Mouse (Mus musculus): ENCODE data around the gene Kank1. TPM values are rescaled to one million over a fixed set of nuclear protein-coding genes. Genes with fewer than 3 reads are reported as not detected.
"Not testable (repeated sequence)": the region's sequence is repeated elsewhere in the genome, so short reads cannot be mapped to it uniquely, and the experiment has no call there.

The Kank1 gene
- polyA plus RNA-seq, 1 experiment from 2014 or later, result 2.4 TPM

DNA sequence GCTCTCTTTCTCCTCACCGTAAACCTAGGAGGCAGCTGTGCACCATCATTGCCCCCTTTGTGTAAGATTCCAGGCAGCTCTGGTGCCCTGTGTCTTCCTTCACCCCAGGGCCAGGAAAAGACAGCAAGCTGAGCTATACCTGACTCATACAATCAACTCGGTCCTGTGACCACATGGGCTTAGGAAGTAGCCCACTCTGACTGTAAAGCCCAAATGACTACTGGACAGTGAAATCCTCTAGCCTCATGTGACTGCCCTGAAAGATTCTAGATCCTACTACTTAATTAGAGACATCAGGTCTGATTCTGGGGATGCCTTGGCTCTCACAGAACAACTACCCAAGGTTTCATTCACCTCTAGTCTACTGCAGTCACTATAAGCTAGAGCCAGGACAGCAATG lies 209.9 kb downstream of the Kank1 start:
- Histone ChIP-seq H3K9ac (ENCODE audit: low read length) (no peak overlapping the region), H3K4me1 (ENCODE audit: control insufficient read depth, insufficient read depth, low read length) (no peaks in the 10 kb centered on the region), H3K27ac (ENCODE audit: low read depth, low read length) (no peak overlapping the region), H3K4me2 (ENCODE audit: low read length) (no peak overlapping the region), H3K4me3 (ENCODE audit: low read depth, low read length) (no peak overlapping the region), H3K36me3 (ENCODE audit: control insufficient read depth, insufficient read depth, low read length) (no peaks in the 10 kb centered on the region), H3K27me3 (replicated peaks; ENCODE audit: control insufficient read depth, insufficient read depth, low read length) (no peaks in the 10 kb centered on the region), H3K9me3 (replicated peaks; ENCODE audit: control insufficient read depth, low read length) (no peaks in the 10 kb centered on the region)
- WGBS, result 75% methylated on average over 2 of the region's 2 CpGs
- DNase-seq (ENCODE audit: low spot score), result no peak
- ATAC-seq, result no peak

DNA sequence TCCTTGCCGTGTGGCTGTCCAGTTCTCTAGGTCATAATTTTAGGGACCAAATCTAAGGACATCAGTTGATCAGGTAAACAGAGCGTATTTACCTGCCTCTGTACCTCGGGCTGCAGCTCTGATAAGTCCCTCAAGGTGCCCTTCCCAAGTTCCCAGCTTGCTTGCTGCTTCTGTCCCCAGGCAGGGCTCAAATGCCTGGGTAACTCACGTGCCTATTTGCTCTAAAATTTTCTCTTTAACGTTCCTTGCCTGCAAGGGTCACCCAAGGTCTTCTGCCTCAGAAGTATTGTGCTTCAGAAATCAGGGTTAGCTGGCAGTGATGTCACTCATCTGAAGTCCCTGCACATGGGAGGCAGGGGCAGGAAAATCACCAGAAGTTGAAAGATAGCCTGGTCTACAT lies 210.6 kb downstream of the Kank1 start:
- Histone ChIP-seq H3K4me1 (ENCODE audit: control insufficient read depth, insufficient read depth, low read length) (no peaks in the 10 kb centered on the region), H3K9me3 (replicated peaks; ENCODE audit: control insufficient read depth, low read length) (no peaks in the 10 kb centered on the region), H3K27ac (ENCODE audit: low read depth, low read length) (no peak overlapping the region), H3K4me2 (ENCODE audit: low read length) (no peak overlapping the region), H3K36me3 (ENCODE audit: control insufficient read depth, insufficient read depth, low read length) (no peaks in the 10 kb centered on the region), H3K27me3 (replicated peaks; ENCODE audit: control insufficient read depth, insufficient read depth, low read length) (no peaks in the 10 kb centered on the region), H3K4me3 (ENCODE audit: low read depth, low read length) (no peak overlapping the region), H3K9ac (ENCODE audit: low read length) (no peak overlapping the region)
- WGBS, result 72% methylated on average over 5 of the region's 5 CpGs
- no peak for DNase-seq (ENCODE audit: low spot score)
- no peak for ATAC-seq

DNA sequence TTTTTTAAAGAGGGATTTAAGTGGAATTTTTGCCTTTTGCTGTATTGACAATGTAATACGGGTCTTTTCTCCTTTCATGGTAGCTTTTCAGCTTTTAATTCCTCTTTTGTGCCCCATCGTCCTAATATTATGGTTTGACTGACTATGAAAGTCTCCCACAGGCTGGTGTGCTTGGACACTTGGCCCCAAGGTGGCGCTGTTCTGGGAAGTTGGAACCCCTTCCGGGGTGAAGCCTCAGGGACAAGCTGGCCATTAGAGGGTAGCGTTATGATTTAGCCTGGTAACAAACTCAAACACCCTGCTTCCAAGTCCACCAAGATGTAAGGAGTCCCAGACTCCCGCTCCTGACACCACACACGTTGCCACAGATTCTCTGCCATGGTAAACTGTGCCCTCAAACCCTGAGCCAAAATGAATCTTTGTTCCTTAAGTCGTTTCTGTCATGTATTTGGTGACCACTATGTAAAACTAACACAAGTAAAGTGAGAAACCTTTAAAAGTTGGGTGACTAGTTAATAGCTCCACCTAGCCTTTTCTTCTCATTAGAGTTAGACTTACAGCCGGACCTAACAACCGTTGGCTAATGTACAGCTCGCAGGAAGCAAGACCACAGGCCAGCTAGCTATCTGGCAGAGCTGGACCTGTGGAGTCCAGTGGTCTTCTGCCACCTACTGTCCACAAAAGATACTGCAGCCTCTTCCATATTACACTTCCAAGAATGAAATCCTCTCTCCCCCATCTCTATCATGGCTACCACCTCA lies 214.3 kb downstream of the Kank1 start:
- Histone ChIP-seq H3K27me3 (replicated peaks; ENCODE audit: control insufficient read depth, insufficient read depth, low read length) (no peaks in the 10 kb centered on the region), H3K4me3 (ENCODE audit: low read depth, low read length) (no peak overlapping the region), H3K27ac (ENCODE audit: low read depth, low read length) (no peak overlapping the region), H3K36me3 (ENCODE audit: control insufficient read depth, insufficient read depth, low read length) (no peaks in the 10 kb centered on the region), H3K9ac (ENCODE audit: low read length) (no peak overlapping the region), H3K9me3 (replicated peaks; ENCODE audit: control insufficient read depth, low read length) (no peaks in the 10 kb centered on the region), H3K4me1 (ENCODE audit: control insufficient read depth, insufficient read depth, low read length) (no peaks in the 10 kb centered on the region), H3K4me2 (ENCODE audit: low read length) (no peak overlapping the region)
- ATAC-seq, result 0 out of 2 replicates have a peak, but pooled peaks have one; percentile 18
- 53% methylated on average over 11 of the region's 11 CpGs for WGBS
- peak; percentile 62 for DNase-seq (ENCODE audit: low spot score)

DNA sequence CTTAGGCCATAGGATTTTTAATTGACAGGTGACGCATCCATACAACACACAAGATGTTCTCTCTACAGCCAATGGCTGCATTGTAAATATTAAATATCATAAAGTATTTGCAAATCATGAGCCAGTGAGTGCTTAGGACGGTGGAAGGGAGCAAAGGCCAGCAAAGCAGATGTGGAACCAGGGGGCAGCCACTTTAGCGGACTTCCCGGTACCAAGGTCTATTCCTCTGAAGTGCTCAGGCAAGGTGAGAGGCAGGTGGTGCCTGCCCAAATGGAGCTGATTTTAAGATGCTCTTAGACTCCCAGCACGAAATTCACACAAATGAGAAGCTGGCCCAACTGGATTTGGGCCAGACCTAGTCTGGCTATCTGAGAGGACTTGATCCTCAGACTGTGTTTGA lies 216.4 kb downstream of the Kank1 start:
- no peaks in the 10 kb centered on the region for H3K9me3 ChIP-seq (replicated peaks; ENCODE audit: control insufficient read depth, low read length)
- no peak overlapping the region for H3K4me3 ChIP-seq (ENCODE audit: low read depth, low read length)
- no peak overlapping the region for H3K9ac ChIP-seq (ENCODE audit: low read length)
- no peak overlapping the region for H3K4me2 ChIP-seq (ENCODE audit: low read length)
- no peaks in the 10 kb centered on the region for H3K4me1 ChIP-seq (ENCODE audit: control insufficient read depth, insufficient read depth, low read length)
- ATAC-seq (no peak), DNase-seq (ENCODE audit: low spot score) (no peak)
- no peak overlapping the region for H3K27ac ChIP-seq (ENCODE audit: low read depth, low read length)
- H3K36me3 ChIP-seq (ENCODE audit: control insufficient read depth, insufficient read depth, low read length), result no peaks in the 10 kb centered on the region
- no peaks in the 10 kb centered on the region for H3K27me3 ChIP-seq (replicated peaks; ENCODE audit: control insufficient read depth, insufficient read depth, low read length)
- 82% methylated on average over 5 of the region's 5 CpGs for WGBS

DNA sequence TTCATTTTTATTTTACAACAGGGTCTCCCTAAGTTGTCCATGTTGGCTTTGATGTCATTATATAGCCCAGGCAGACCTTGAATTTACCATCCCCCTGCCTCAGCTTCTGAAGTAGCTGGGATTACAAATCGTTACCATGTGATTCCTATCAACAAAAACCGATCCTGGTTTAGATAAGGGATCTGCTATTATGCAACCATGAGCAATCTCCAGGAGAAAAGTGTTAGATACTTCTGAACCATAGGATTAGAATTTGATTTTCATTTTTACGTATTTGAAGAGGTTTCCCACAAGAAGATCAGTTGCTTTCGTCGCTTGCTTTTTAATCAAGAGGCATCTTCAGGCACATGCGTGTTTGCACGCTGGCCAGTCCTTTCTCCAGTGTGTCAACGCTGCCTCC lies 224.0 kb downstream of the Kank1 start:
- H3K9ac ChIP-seq (ENCODE audit: low read length), result no peak overlapping the region
- no peaks in the 10 kb centered on the region for H3K36me3 ChIP-seq (ENCODE audit: control insufficient read depth, insufficient read depth, low read length)
- H3K4me1 ChIP-seq (ENCODE audit: control insufficient read depth, insufficient read depth, low read length), result peaks cover 4% of the 10 kb centered on the region; the same call in 1 of the 2 replicates
- ATAC-seq (no peak), DNase-seq (ENCODE audit: low spot score) (no peak)
- H3K27ac ChIP-seq (ENCODE audit: low read depth, low read length), result no peak overlapping the region
- 96% methylated on average over 8 of the region's 8 CpGs for WGBS
- no peaks in the 10 kb centered on the region for H3K9me3 ChIP-seq (replicated peaks; ENCODE audit: control insufficient read depth, low read length)
- no peak overlapping the region for H3K4me2 ChIP-seq (ENCODE audit: low read length)
- H3K27me3 ChIP-seq (replicated peaks; ENCODE audit: control insufficient read depth, insufficient read depth, low read length), result no peaks in the 10 kb centered on the region
- H3K4me3 ChIP-seq (ENCODE audit: low read depth, low read length), result no peak overlapping the region

DNA sequence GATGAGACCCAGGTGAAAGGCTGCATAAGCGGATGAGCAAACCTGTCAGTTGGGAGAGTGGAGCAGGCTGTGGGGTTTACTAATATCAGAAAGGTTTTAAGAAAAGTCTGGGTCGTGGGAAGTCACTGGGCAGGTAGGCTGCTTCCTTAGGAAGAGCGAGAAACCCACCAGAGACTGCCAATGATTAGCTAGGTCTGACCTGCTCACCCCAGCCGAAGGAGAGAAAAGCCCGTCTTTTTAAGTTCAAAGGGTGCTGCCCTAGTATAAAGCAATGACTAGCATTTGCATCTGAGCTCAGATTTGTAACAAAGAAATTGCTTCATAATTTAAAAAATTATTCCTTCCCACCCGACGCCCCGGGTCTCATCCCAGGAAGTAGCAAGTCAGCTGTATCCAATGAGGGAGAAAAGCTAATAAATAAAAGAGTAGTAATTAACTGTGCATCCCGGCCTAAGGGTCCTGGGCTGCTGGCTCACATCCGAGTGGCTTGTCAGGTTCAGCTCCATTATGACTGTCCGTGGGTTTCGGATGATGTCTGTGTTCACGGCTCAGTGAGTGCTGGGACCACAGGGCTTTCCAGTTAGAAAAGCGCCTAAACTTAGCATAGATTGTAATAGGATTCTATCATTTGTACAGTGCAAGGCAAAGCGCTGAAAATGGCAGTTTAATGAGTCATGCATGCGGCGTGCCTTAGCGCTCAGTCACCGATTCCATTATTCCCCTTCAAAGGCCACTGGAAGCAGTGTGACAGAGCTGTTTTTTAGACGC lies 225.0 kb downstream of the Kank1 start:
- DNase-seq (ENCODE audit: low spot score) (peak; percentile 76), ATAC-seq (peak; percentile 79)
- Histone ChIP-seq H3K9ac (ENCODE audit: low read length) (0 out of 2 replicates have a peak overlapping the region, but pooled peaks have one; percentile 26), H3K4me1 (ENCODE audit: control insufficient read depth, insufficient read depth, low read length) (peaks cover 4% of the 10 kb centered on the region; the same call in 1 of the 2 replicates), H3K27ac (ENCODE audit: low read depth, low read length) (no peak overlapping the region), H3K4me2 (ENCODE audit: low read length) (peak overlapping the region; percentile 18), H3K4me3 (ENCODE audit: low read depth, low read length) (no peak overlapping the region), H3K36me3 (ENCODE audit: control insufficient read depth, insufficient read depth, low read length) (no peaks in the 10 kb centered on the region), H3K27me3 (replicated peaks; ENCODE audit: control insufficient read depth, insufficient read depth, low read length) (no peaks in the 10 kb centered on the region), H3K9me3 (replicated peaks; ENCODE audit: control insufficient read depth, low read length) (no peaks in the 10 kb centered on the region)
- WGBS, result 36% methylated on average over 20 of the region's 20 CpGs

DNA sequence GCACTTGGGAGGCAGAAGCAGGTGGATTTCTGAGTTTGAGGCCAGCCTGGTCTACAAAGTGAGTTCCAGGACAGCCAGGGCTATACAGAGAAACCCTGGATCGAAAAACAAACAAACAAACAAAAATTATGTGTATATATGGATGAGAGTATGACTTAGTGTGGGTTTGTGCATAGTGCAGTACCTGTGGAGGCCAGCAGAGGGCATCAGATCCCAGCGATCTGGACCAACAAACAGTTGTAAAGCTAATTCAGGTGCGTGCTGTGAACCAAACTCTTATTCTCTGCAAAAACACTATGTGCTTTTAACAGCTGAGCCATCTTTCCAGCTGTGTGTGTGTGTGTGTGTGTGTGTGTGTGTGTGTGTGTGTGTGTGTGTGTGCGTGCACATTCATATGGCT lies 239.0 kb downstream of the Kank1 start:
- not testable (repeated sequence) for H3K36me3 ChIP-seq (ENCODE audit: control insufficient read depth, insufficient read depth, low read length); H3K9me3 ChIP-seq (replicated peaks; ENCODE audit: control insufficient read depth, low read length); ATAC-seq; H3K27ac ChIP-seq (ENCODE audit: low read depth, low read length); H3K27me3 ChIP-seq (replicated peaks; ENCODE audit: control insufficient read depth, insufficient read depth, low read length); H3K4me1 ChIP-seq (ENCODE audit: control insufficient read depth, insufficient read depth, low read length); DNase-seq (ENCODE audit: low spot score); H3K9ac ChIP-seq (ENCODE audit: low read length); H3K4me3 ChIP-seq (ENCODE audit: low read depth, low read length); H3K4me2 ChIP-seq (ENCODE audit: low read length)
- WGBS, result 74% methylated on average over 4 of the region's 4 CpGs

DNA sequence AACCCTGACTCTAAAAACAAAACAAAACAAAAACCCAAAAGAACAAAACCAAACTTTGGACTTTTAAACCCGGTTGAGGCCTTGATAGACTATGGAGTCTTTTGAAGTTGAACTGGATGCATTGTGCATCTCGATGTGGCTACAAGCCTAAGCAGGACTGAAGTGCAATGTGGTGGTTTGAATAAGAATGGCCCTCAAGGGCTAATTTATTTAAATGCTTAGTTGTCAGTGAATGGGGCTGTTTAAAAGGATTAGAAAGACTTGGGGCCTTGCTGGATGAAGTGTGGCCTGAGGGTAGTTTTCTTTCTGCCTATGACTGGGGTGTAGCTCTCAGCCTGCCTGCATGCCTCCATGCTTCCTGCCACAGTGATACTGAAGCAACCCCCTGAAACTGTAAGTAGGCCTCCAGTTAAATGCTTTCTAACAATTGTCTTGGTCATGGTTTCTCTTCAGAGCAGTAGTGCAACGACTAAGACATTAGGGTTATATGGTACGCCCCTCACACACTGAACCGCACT lies 242.4 kb downstream of the Kank1 start:
- Histone ChIP-seq H3K4me1 (ENCODE audit: control insufficient read depth, insufficient read depth, low read length) (no peaks in the 10 kb centered on the region), H3K4me3 (ENCODE audit: low read depth, low read length) (no peak overlapping the region), H3K9ac (ENCODE audit: low read length) (no peak overlapping the region), H3K4me2 (ENCODE audit: low read length) (no peak overlapping the region), H3K27me3 (replicated peaks; ENCODE audit: control insufficient read depth, insufficient read depth, low read length) (no peaks in the 10 kb centered on the region), H3K9me3 (replicated peaks; ENCODE audit: control insufficient read depth, low read length) (no peaks in the 10 kb centered on the region), H3K27ac (ENCODE audit: low read depth, low read length) (no peak overlapping the region), H3K36me3 (ENCODE audit: control insufficient read depth, insufficient read depth, low read length) (no peaks in the 10 kb centered on the region)
- DNase-seq (ENCODE audit: low spot score), result no peak
- no peak for ATAC-seq
- WGBS, result 46% methylated on average over 5 of the region's 5 CpGs

DNA sequence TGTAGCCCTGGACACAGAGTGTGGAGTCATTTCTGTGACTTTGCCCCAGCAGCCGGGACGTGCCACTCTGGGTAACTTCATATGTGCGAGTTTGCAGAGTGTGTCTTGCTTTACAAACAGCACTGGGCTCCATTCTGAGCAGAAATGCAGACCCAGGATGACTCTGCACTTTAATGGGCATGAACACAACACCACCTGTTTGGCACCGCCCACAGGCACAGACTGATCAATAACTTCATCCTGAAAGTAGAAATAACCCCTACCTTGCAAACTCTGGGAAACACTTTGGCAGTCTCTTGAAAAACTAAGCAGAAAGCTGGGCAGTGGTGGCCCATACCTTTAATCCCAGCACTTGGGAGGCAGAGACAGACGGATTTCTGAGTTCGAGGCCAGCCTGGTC lies 244.0 kb downstream of the Kank1 start:
- WGBS, result 86% methylated on average over 6 of the region's 6 CpGs
- H3K27ac ChIP-seq (ENCODE audit: low read depth, low read length), result no peak overlapping the region
- H3K27me3 ChIP-seq (replicated peaks; ENCODE audit: control insufficient read depth, insufficient read depth, low read length), result no peaks in the 10 kb centered on the region
- no peak for ATAC-seq
- H3K4me1 ChIP-seq (ENCODE audit: control insufficient read depth, insufficient read depth, low read length), result no peaks in the 10 kb centered on the region
- H3K4me2 ChIP-seq (ENCODE audit: low read length), result no peak overlapping the region
- H3K9me3 ChIP-seq (replicated peaks; ENCODE audit: control insufficient read depth, low read length), result no peaks in the 10 kb centered on the region
- H3K36me3 ChIP-seq (ENCODE audit: control insufficient read depth, insufficient read depth, low read length), result no peaks in the 10 kb centered on the region
- no peak overlapping the region for H3K9ac ChIP-seq (ENCODE audit: low read length)
- no peak for DNase-seq (ENCODE audit: low spot score)
- H3K4me3 ChIP-seq (ENCODE audit: low read depth, low read length), result no peak overlapping the region
